Mouse (Mus musculus) stomach, postnatal 0 days (tissue): ENCODE measurements around the gene Pofut1. TPM values are rescaled to one million over a fixed set of nuclear protein-coding genes. Genes with fewer than 3 reads are reported as not detected.

Source experiments
- ATAC-seq: fragments of 200-750 bp; cut with Nextera tagmentation; 2 replicates; pipeline ENCODE4 v1.8.0; 2017; ENCODE audit not compliant: low FRiP score, low TSS enrichment
- DNase-seq: peaks from one replicate; pipeline ENCODE4 v3.0.0-alpha.2; 2016; ENCODE audit warnings: low spot score
- H3K27ac ChIP-seq: fragments of 300-500 bp; sonication (generic); replicated peaks from 2 replicates; pipeline ENCODE4 v1.5.1; 2014; ENCODE audit warnings: mild to moderate bottlenecking, control low read depth
- H3K27me3 ChIP-seq: fragments of 300-500 bp; sonication (generic); 2 replicates; pipeline ENCODE4 v1.6.1; 2014; ENCODE audit warnings: low read length; ENCODE audit not compliant: control insufficient read depth, insufficient read depth
- H3K36me3 ChIP-seq: fragments of 300-500 bp; sonication (generic); 2 replicates; pipeline ENCODE4 v1.6.1; 2014; ENCODE audit warnings: low read length, mixed read lengths; ENCODE audit not compliant: control insufficient read depth, insufficient read depth
- H3K4me1 ChIP-seq: fragments of 300-500 bp; sonication (generic); replicated peaks from 2 replicates; pipeline ENCODE4 v1.6.1; 2014; ENCODE audit warnings: antibody characterized with exemption; ENCODE audit not compliant: control insufficient read depth, insufficient read depth
- H3K4me2 ChIP-seq: fragments of 300-500 bp; sonication (generic); replicated peaks from 2 replicates; pipeline ENCODE4 v1.6.1; 2014; ENCODE audit warnings: low read depth, mild to moderate bottlenecking, control low read depth, moderate library complexity
- H3K4me3 ChIP-seq: fragments of 300-500 bp; sonication (generic); 2 replicates; pipeline ENCODE4 v1.5.1; 2014; ENCODE audit warnings: low read depth, low read length, control low read depth
- H3K9ac ChIP-seq: fragments of 300-500 bp; sonication (generic); 2 replicates; pipeline ENCODE4 v1.6.1; 2014; ENCODE audit warnings: mild to moderate bottlenecking, low read length, control low read depth, mixed read lengths
- H3K9me3 ChIP-seq: fragments of 300-500 bp; sonication (generic); 2 replicates; pipeline ENCODE4 v1.6.1; 2016; ENCODE audit warnings: low read length; ENCODE audit not compliant: control insufficient read depth
- CTCF ChIP-seq: IDR thresholded peaks from 2 replicates; pipeline ENCODE4 v1.5.1; 2016; ENCODE audit warnings: antibody characterized with exemption, low read depth, mild to moderate bottlenecking, moderate library complexity
- EP300 ChIP-seq: optimal IDR thresholded peaks from 2 replicates; pipeline ENCODE3; 2016; ENCODE audit warnings: antibody characterized with exemption
- WGBS: fragments of 180-500 bp; shearing (Covaris S2); extraction: QIAGEN DNeasy Blood & Tissue Kit; methylation state at CpG from one replicate; pipeline ENCODE4 v1.1.7; 2014; 5-methylcytosine and 5-hydroxymethylcytosine counted together
- polyA plus RNA-seq: library from polyadenylated mRNA; unstranded; fragments of >200 nt; fragmentation: Nextera tagmentation; extraction: Ambion mirVana; gene quantifications from 2 replicates; pipeline ENCODE4 v1.2.1, GENCODE M21; 2015

The Pofut1 gene
- polyA plus RNA-seq, 1 experiment from 2014 or later = 2.6 TPM

GRCm38 (mm10) chr2:153239860-153240480 lies 1.4 kb upstream of the Pofut1 start:
- Histone ChIP-seq H3K4me2 (peak overlapping the region; percentile 90), H3K27me3 (no peaks in the 10 kb centered on the region), H3K27ac (peak overlapping the region; percentile 98), H3K4me3 (peak overlapping the region; percentile 99), H3K9ac (peak overlapping the region; percentile 99), H3K9me3 (no peaks in the 10 kb centered on the region), H3K4me1 (peaks cover 10% of the 10 kb centered on the region), H3K36me3 (peaks cover 6% of the 10 kb centered on the region; the same call in 1 of the 2 replicates)
- no peak for ATAC-seq
- TF ChIP-seq CTCF (no peak), EP300 (no peak)
- peak; percentile 41 for DNase-seq
- WGBS = 3% methylated on average over 18 of the region's 22 CpGs

- TF ChIP-seq EP300 (no peak), CTCF (no peak)
- Histone ChIP-seq H3K9me3 (no peaks in the 10 kb centered on the region), H3K36me3 (peaks cover 1% of the 10 kb centered on the region; the same call in 1 of the 2 replicates), H3K4me2 (peak overlapping the region; percentile 90), H3K9ac (peak overlapping the region; percentile 99), H3K4me1 (peaks cover 10% of the 10 kb centered on the region), H3K27ac (peak overlapping the region; percentile 98), H3K27me3 (no peaks in the 10 kb centered on the region), H3K4me3 (peak overlapping the region; percentile 99)
- WGBS = 0% methylated on average over 28 of the region's 33 CpGs
- DNase-seq (peak; percentile 40), ATAC-seq (peak; percentile 38)
Observed at GRCm38 (mm10) chr2:153240701-153241235, 565 bp upstream of the Pofut1 start.

- Histone ChIP-seq H3K9me3 (no peaks in the 10 kb centered on the region), H3K27ac (no peak overlapping the region), H3K36me3 (no peaks in the 10 kb centered on the region), H3K4me1 (peaks cover 9% of the 10 kb centered on the region), H3K9ac (peak overlapping the region; percentile 99), H3K27me3 (no peaks in the 10 kb centered on the region), H3K4me2 (peak overlapping the region; percentile 90), H3K4me3 (peak overlapping the region; percentile 99)
- no peak for DNase-seq
- 58% methylated on average over 6 of the region's 6 CpGs for WGBS
- ATAC-seq = no peak
- no peak for TF ChIP-seq CTCF
- TF ChIP-seq EP300 = no peak
Observed at GRCm38 (mm10) chr2:153242156-153242555, 823 bp downstream of the Pofut1 start.

- 86% methylated on average over 5 of the region's 5 CpGs for WGBS
- Histone ChIP-seq H3K9me3 (no peaks in the 10 kb centered on the region), H3K4me3 (no peak overlapping the region), H3K36me3 (peaks cover 6% of the 10 kb centered on the region; the same call in 1 of the 2 replicates), H3K9ac (no peak overlapping the region), H3K27ac (no peak overlapping the region), H3K27me3 (no peaks in the 10 kb centered on the region), H3K4me1 (no peaks in the 10 kb centered on the region), H3K4me2 (no peak overlapping the region)
- TF ChIP-seq EP300 (no peak), CTCF (no peak)
- ATAC-seq (no peak), DNase-seq (no peak)
Observed at GRCm38 (mm10) chr2:153249751-153250150, 8.4 kb downstream of the Pofut1 start.

GRCm38 (mm10) chr2:153256604-153257003 lies 15.3 kb downstream of the Pofut1 start:
- Histone ChIP-seq H3K4me2 (no peak overlapping the region), H3K27ac (no peak overlapping the region), H3K4me3 (no peak overlapping the region), H3K4me1 (no peaks in the 10 kb centered on the region), H3K9me3 (no peaks in the 10 kb centered on the region), H3K9ac (no peak overlapping the region), H3K27me3 (no peaks in the 10 kb centered on the region), H3K36me3 (0 out of 2 replicates have a peak, but pooled peaks cover 5% of the 10 kb centered on the region)
- DNase-seq (peak; percentile 46), ATAC-seq (peak; percentile 68)
- 66% methylated on average over 2 of the region's 2 CpGs for WGBS
- no peak for TF ChIP-seq EP300
- TF ChIP-seq CTCF = no peak
